Mouse (Mus musculus): ENCODE results near the gene Ift122. TPM values are rescaled to one million over a fixed set of nuclear protein-coding genes. Genes with fewer than 3 reads are reported as not detected.

Ift122 gene
- total and polyA plus RNA-seq, 3 experiments, result 7.9 to 14.1 (median 8.6) TPM

- dilution Hi-C loops (cut with MboI; ENCODE audit: extremely low pct_ligation_motif_present, extremely low pct_unique_long_range_greater_than_20kb, low sequenced_read_pairs), result no loop called here
- in situ Hi-C loops (cut with MboI; ENCODE audit: low pct_ligation_motif_present, low pct_unique_long_range_greater_than_20kb, low sequenced_read_pairs), result loop anchor here (5.0 kb wide), 1 partner anchor 36 kb away; the partner anchor contains the start of gene H1foo
- Histone ChIP-seq H3K4me1 (ENCODE audit: control insufficient read depth in 1 of 2, insufficient read depth in 2 of 2) (peaks cover 55 to 90% of the 10 kb centered on the region in 2 experiments), H3K79me2 (replicated peaks; ENCODE audit: control insufficient read depth, extremely low read depth, insufficient read depth, poor library complexity, severe bottlenecking) (no peaks in the 10 kb centered on the region), H3K27me3 (replicated peaks) (no peaks in the 10 kb centered on the region), H3K9me3 (replicated peaks; ENCODE audit: low read length) (no peaks in the 10 kb centered on the region), H3K9ac (ENCODE audit: insufficient read depth, low read depth) (no peak overlapping the region), H3K36me3 (replicated peaks in 1 of 2; ENCODE audit: control insufficient read depth in 1 of 2, insufficient read depth in 1 of 2, low read length in 1 of 2) (peaks cover 6 to 19% of the 10 kb centered on the region in 2 experiments), H3K4me3 (replicated peaks in 1 of 3; ENCODE audit: low read depth in 2 of 3, low read length in 2 of 3, poor library complexity in 1 of 3) (no peak overlapping the region), H3K27ac (ENCODE audit: insufficient read depth, low read depth) (peak overlapping the region; percentile 46), H3K4me2 (ENCODE audit: insufficient read depth, low read depth, poor library complexity, severe bottlenecking) (no peak overlapping the region)
- peak; percentile 44; the same call in 1 of the 2 replicates for TF ChIP-seq SIN3A (IDR thresholded peaks at IDR 0.05; ENCODE audit: low read length)
- TF ChIP-seq CHD2 (IDR thresholded peaks at IDR 0.05; ENCODE audit: low read length), result no peak
- 0 out of 2 replicates have a peak, but pooled peaks have one; percentile 37 for TF ChIP-seq MYC (IDR thresholded peaks at IDR 0.05; ENCODE audit: low read depth, low read length)
- no peak for TF ChIP-seq MEF2A (IDR thresholded peaks at IDR 0.05; ENCODE audit: borderline replicate concordance, low read depth, low read length)
- TF ChIP-seq ETS1 (conservative IDR thresholded peaks at IDR 0.05; ENCODE audit: low read depth, low read length), result peak; percentile 65
- TF ChIP-seq MAFK (IDR thresholded peaks at IDR 0.05; ENCODE audit: insufficient replicate concordance, low read length), result peak; percentile 54; the same call in 1 of the 2 replicates
- 0 out of 2 replicates have a peak, but pooled peaks have one; percentile 17 for TF ChIP-seq TCF12 (IDR thresholded peaks at IDR 0.05; ENCODE audit: low read depth, low read length)
- 0 out of 2 replicates have a peak, but pooled peaks have one; percentile 13 for TF ChIP-seq BHLHE40 (IDR thresholded peaks at IDR 0.05; ENCODE audit: low read depth, low read length)
- TF ChIP-seq NELFE (IDR thresholded peaks at IDR 0.05; ENCODE audit: low read depth, low read length), result no peak
- TF ChIP-seq EP300 (IDR thresholded peaks at IDR 0.05; ENCODE audit: low read length), result 0 out of 2 replicates have a peak, but pooled peaks have one; percentile 4
- no peak for TF ChIP-seq RCOR1 (conservative IDR thresholded peaks at IDR 0.05; ENCODE audit: low read depth, low read length)
- TF ChIP-seq POLR2AphosphoS2 (IDR thresholded peaks at IDR 0.05; ENCODE audit: low read depth, low read length), result no peak
- TF ChIP-seq JUN (IDR thresholded peaks at IDR 0.05; ENCODE audit: insufficient read depth, low read depth, low read length), result no peak
- no peak for TF ChIP-seq TBP (conservative IDR thresholded peaks at IDR 0.05; ENCODE audit: low read depth, low read length)
- TF ChIP-seq USF1 (IDR thresholded peaks at IDR 0.05; ENCODE audit: low read depth, low read length), result no peak
- peak; percentile 73 for DNase-seq (ENCODE audit: extremely low read depth)
Measured at GRCm38 (mm10) chr6:115906455-115906854, 53.2 kb downstream of the Ift122 start.

- DNase-seq (ENCODE audit: extremely low read depth), result peak; percentile 65
Measured at GRCm38 (mm10) chr6:115906871-115907270, 53.6 kb downstream of the Ift122 start.

More at GRCm38 (mm10) chr6:115906871-115907270, 53.6 kb downstream of the Ift122 start:
- H3K36me3 ChIP-seq (replicated peaks in 1 of 2; ENCODE audit: control insufficient read depth in 1 of 2, insufficient read depth in 1 of 2, low read length in 1 of 2), result peaks cover 6 to 19% of the 10 kb centered on the region in 2 experiments
- dilution Hi-C loops (cut with MboI; ENCODE audit: extremely low pct_ligation_motif_present, extremely low pct_unique_long_range_greater_than_20kb, low sequenced_read_pairs) (no loop called here), in situ Hi-C loops (cut with MboI; ENCODE audit: low pct_ligation_motif_present, low pct_unique_long_range_greater_than_20kb, low sequenced_read_pairs) (loop anchor here (5.0 kb wide), 1 partner anchor 35 kb away; the partner anchor contains the start of gene H1foo)
- H3K27ac ChIP-seq (ENCODE audit: insufficient read depth, low read depth), result peak overlapping the region; percentile 46
- H3K9ac ChIP-seq (ENCODE audit: insufficient read depth, low read depth), result no peak overlapping the region
- H3K9me3 ChIP-seq (replicated peaks; ENCODE audit: low read length), result no peaks in the 10 kb centered on the region
- no peaks in the 10 kb centered on the region for H3K27me3 ChIP-seq (replicated peaks)
- H3K4me1 ChIP-seq (ENCODE audit: control insufficient read depth in 1 of 2, insufficient read depth in 2 of 2), result peaks cover 55 to 90% of the 10 kb centered on the region in 2 experiments
- no peaks in the 10 kb centered on the region for H3K79me2 ChIP-seq (replicated peaks; ENCODE audit: control insufficient read depth, extremely low read depth, insufficient read depth, poor library complexity, severe bottlenecking)
- no peak overlapping the region for H3K4me3 ChIP-seq (replicated peaks in 1 of 3; ENCODE audit: low read depth in 2 of 3, low read length in 2 of 3, poor library complexity in 1 of 3)
- no peak overlapping the region for H3K4me2 ChIP-seq (ENCODE audit: insufficient read depth, low read depth, poor library complexity, severe bottlenecking)
- TF ChIP-seq MEF2A (IDR thresholded peaks at IDR 0.05; ENCODE audit: borderline replicate concordance, low read depth, low read length), result no peak
- TF ChIP-seq EP300 (IDR thresholded peaks at IDR 0.05; ENCODE audit: low read length), result 0 out of 2 replicates have a peak, but pooled peaks have one; percentile 18
- TF ChIP-seq USF2 (conservative IDR thresholded peaks at IDR 0.05; ENCODE audit: low read depth, low read length), result no peak
- TF ChIP-seq SMC3 (IDR thresholded peaks at IDR 0.05; ENCODE audit: low read depth, low read length), result no peak
